Mouse (Mus musculus): Measurements from ENCODE around the gene Fam214a. TPM values are rescaled to one million over a fixed set of nuclear protein-coding genes. Genes with fewer than 3 reads are reported as not detected.

Gene Fam214a
- polyA plus RNA-seq, 1 experiment from 2014 or later: 17.4 TPM

- DNase-seq (ENCODE audit: low spot score): no peak
Observed at GRCm38 (mm10) chr9:75024089-75024488, 71.4 kb downstream of the Fam214a start.

- peak; percentile 43 for DNase-seq (ENCODE audit: low spot score)
Observed at GRCm38 (mm10) chr9:75025689-75026088, 73.0 kb downstream of the Fam214a start.

GRCm38 (mm10) chr9:75032408-75032807 is 79.7 kb downstream of the Fam214a start:
- DNase-seq (ENCODE audit: low spot score): no peak

- peak; percentile 37 for DNase-seq (ENCODE audit: low spot score)
Observed at GRCm38 (mm10) chr9:75033141-75033540, 80.5 kb downstream of the Fam214a start.

GRCm38 (mm10) chr9:75034691-75035090 is 82.0 kb downstream of the Fam214a start:
- DNase-seq (ENCODE audit: low spot score): no peak

- no peak for DNase-seq (ENCODE audit: low spot score)
Observed at GRCm38 (mm10) chr9:75035944-75036343, 83.3 kb downstream of the Fam214a start.

GRCm38 (mm10) chr9:75037451-75038356 is 85.0 kb downstream of the Fam214a start, which contains the start of gene Arpp19:
TSS of gene Arpp19 (plus strand) at chr9:75037614.
- DNase-seq (ENCODE audit: low spot score): peak; percentile 90

- DNase-seq (ENCODE audit: low spot score): no peak
Observed at GRCm38 (mm10) chr9:75038357-75038688, 85.6 kb downstream of the Fam214a start.

GRCm38 (mm10) chr9:75040566-75040965 is 87.9 kb downstream of the Fam214a start:
- no peak for DNase-seq (ENCODE audit: low spot score)

- no peak for DNase-seq (ENCODE audit: low spot score)
Observed at GRCm38 (mm10) chr9:75041840-75042525, 89.3 kb downstream of the Fam214a start.

- DNase-seq (ENCODE audit: low spot score): no peak
Observed at GRCm38 (mm10) chr9:75043191-75043590, 90.5 kb downstream of the Fam214a start.

GRCm38 (mm10) chr9:75047079-75047478 is 94.4 kb downstream of the Fam214a start:
- no peak for DNase-seq (ENCODE audit: low spot score)

- DNase-seq (ENCODE audit: low spot score): no peak
Observed at GRCm38 (mm10) chr9:75049100-75049499, 96.4 kb downstream of the Fam214a start.

GRCm38 (mm10) chr9:75050003-75050402 is 97.3 kb downstream of the Fam214a start:
- DNase-seq (ENCODE audit: low spot score): peak; percentile 79

GRCm38 (mm10) chr9:75051841-75052240 is 99.2 kb downstream of the Fam214a start:
- DNase-seq (ENCODE audit: low spot score): no peak

GRCm38 (mm10) chr9:75055046-75055445 is 102.4 kb downstream of the Fam214a start:
- DNase-seq (ENCODE audit: low spot score): no peak

- DNase-seq (ENCODE audit: low spot score): no peak
Observed at GRCm38 (mm10) chr9:75064678-75065331, 112.1 kb downstream of the Fam214a start.

- DNase-seq (ENCODE audit: low spot score): no peak
Observed at GRCm38 (mm10) chr9:75070457-75071028, 117.9 kb downstream of the Fam214a start, which contains the start of gene Myo5a. TSS of gene Myo5a (plus strand) at chr9:75071015.

GRCm38 (mm10) chr9:75071029-75071705 is 118.5 kb downstream of the Fam214a start:
- DNase-seq (ENCODE audit: low spot score): peak; percentile 72

GRCm38 (mm10) chr9:75071706-75072192 is 119.1 kb downstream of the Fam214a start:
- DNase-seq (ENCODE audit: low spot score): peak; percentile 11

GRCm38 (mm10) chr9:75072361-75072760 is 119.7 kb downstream of the Fam214a start:
- no peak for DNase-seq (ENCODE audit: low spot score)

All from thymus, postnatal 0 days (tissue).